Mouse (Mus musculus): ENCODE measurements around the gene Slamf8.

The Slamf8 gene

DNA sequence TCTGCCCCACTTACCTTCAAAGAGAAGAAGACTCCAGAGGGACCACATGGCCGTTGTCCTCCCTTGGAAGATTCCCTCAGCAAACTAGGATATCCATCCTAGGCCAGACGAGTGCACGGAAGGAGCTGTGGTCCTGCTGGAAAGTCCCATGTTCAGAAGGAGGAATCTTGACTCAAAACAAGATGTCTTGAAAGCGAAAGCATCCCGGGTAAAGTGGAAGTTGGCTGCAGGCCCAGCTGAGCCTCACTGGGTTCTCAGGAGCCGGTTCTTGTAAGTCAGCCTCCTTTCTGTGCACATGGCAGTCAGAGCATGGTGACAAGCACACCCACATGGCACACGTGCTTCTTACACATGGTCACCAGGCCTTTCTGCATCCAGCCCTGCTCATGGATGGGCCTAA, at the start of gene Slamf8:
Slamf8 (minus strand) TSS at position 184 of the 400 bp plus-strand sequence.
- no peak for DNase-seq (ENCODE audit: extremely low read depth, low read depth, low spot score)

- DNase-seq (ENCODE audit: extremely low read depth, low read depth, low spot score), result no peak
These were observed 48.4 kb upstream of the Slamf8 start for GRCm38 (mm10) chr1:172638781-172639180.

DNA sequence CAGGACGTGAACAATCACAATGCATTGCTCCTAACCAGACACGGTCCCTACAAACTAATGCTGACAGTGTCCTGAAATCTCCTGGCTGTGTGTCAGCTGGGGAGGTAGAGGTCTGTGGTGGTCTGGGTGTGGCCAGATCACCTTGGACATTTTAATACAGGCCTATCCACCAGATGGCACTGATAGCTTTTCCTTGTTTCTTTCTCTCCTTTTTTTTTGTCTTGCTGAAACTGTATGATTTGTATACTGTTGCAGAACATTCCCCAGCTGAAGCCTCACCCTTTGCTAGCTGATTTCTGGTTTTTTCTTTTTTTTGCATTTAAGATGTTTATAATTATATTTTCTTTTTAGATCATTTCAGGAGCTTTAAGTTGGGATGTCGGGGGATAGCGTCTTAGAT, 47.4 kb upstream of the Slamf8 start:
- no peak for DNase-seq (ENCODE audit: extremely low read depth, low read depth, low spot score)

DNA sequence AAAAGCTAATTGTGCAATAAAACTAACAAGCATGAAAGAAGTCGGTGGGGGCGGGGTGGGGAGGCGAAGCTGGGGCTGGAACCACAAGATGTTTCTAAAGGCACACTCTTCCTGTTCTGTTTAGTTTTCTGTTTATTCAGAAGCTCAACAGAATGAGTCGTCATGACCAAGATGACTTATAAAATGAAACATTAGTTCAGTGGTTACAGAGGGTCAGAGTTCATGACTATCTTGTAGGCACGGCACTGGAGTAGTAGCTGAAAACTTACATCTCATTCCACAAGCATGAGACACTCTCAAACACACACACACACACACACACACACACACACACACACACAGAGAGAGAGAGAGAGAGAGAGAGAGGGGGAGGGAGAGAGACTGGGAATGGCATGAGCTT, 45.9 kb upstream of the Slamf8 start:
- no peak for DNase-seq (ENCODE audit: extremely low read depth, low read depth, low spot score)

DNA sequence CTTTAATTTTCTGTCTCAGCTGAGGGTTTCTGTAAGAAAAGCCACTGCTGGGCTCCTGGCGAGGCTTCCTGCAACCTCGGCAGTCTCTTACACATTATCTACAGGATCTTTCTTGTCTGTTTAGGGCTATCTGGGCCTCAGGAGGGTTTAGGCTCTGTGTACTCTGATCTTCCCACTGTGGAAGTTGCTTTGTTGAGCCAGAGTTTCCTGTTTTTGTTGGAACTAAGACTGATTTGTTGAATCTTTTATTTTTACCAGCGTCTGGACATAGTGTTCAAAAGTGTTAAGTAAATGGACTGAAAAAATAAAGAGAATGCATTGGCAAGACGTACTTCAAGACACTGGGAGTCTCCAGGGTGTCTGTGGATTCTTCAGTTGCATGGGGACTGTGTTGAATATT, 44.9 kb upstream of the Slamf8 start:
- DNase-seq (ENCODE audit: extremely low read depth, low read depth, low spot score), result no peak

DNA sequence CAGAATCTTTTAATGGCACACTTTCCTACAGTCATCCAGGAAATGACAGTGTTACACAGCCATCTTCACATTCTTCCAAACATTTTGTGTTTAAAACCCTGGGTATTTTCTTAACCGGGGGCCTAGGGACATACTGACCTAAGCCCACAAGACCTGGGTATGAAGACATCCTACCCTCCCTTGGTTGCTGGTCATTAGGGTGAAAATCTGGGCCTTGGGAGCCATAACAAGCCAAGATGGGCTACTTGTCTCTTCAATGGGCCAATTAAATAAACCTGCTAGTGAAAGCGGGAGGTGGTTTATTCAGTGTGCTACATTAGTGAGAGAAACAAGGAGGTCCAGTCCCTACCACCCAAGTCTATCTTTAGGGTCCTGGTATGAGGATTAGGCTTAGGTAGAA, 43.8 kb upstream of the Slamf8 start:
- DNase-seq (ENCODE audit: extremely low read depth, low read depth, low spot score), result no peak

- DNase-seq (ENCODE audit: extremely low read depth, low read depth, low spot score), result peak; percentile 57
These were observed 42.3 kb upstream of the Slamf8 start, which contains the start of gene Dusp23 for GRCm38 (mm10) chr1:172632451-172633326. TSS of gene Dusp23 (minus strand) at chr1:172632962.

GRCm38 (mm10) chr1:172631721-172632120, 41.4 kb upstream of the Slamf8 start:
- DNase-seq (ENCODE audit: extremely low read depth, low read depth, low spot score), result no peak

GRCm38 (mm10) chr1:172629831-172630230, 39.5 kb upstream of the Slamf8 start:
- no peak for DNase-seq (ENCODE audit: extremely low read depth, low read depth, low spot score)

GRCm38 (mm10) chr1:172626306-172626705, 35.9 kb upstream of the Slamf8 start:
- DNase-seq (ENCODE audit: extremely low read depth, low read depth, low spot score), result no peak

DNA sequence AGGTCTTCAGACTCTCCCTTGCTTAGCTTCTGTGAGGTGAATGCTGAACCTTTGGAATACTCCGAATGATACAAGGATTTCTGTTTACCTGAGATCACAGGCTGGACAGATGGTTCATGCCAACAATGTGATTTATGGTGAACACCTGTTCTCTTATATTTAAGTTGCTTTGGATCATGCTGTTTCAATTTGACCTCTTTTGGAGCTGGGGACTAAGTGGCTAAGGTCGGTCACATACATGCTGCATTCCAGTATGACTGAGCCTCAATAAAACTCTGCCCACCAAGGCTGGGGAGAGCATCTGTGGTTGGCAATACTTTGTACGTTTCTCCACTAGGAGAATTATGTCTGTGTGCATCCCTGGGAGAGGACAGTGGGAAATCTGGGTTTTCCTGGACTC, 33.7 kb upstream of the Slamf8 start:
- DNase-seq (ENCODE audit: extremely low read depth, low read depth, low spot score), result no peak

DNA sequence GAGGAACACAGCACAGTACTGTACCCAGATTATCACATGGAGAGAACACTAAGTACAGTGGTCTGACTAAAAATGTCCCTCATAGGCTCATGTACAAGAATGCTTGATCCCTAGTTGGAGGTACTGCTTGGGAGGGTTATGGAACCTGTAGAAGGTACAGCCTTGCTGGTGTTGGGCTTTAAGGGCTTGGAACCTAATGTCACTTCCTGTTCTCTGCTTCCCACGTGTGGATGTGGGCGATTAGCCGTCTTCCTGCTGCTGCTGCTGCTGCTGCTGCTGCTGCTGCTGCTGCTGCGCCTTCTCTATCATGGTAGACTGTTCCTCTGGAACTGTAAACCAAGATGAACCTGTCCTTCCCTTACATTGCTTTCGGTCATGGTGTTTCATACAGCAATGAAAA, 33.2 kb upstream of the Slamf8 start:
- DNase-seq (ENCODE audit: extremely low read depth, low read depth, low spot score), result no peak

- no peak for DNase-seq (ENCODE audit: extremely low read depth, low read depth, low spot score)
These were observed 28.9 kb upstream of the Slamf8 start for GRCm38 (mm10) chr1:172619235-172619634.

DNA sequence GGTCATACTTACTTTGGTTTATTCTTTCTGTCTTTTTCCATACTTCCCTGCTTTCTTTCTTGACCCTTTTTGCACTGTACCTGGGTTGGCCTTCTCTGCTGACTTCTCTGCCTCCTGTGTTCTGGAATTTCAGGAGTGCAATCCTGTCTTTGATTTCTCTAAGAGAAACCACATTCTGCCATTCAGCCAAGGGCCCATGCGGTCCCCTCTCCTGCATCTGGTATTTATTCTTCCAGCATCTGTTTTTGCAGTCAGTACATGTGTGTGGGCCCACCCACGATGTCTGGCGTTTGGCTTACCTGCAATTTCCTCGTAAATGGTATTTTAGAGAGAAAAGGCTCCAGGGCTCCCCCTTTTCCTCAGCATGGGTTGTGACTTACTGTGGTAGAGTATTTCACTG, 27.8 kb upstream of the Slamf8 start:
- no peak for DNase-seq (ENCODE audit: extremely low read depth, low read depth, low spot score)

GRCm38 (mm10) chr1:172617365-172618076, 27.2 kb upstream of the Slamf8 start:
- DNase-seq (ENCODE audit: extremely low read depth, low read depth, low spot score), result no peak

- DNase-seq (ENCODE audit: extremely low read depth, low read depth, low spot score), result no peak
These were observed 26.4 kb upstream of the Slamf8 start for GRCm38 (mm10) chr1:172616537-172617300.

GRCm38 (mm10) chr1:172615412-172615811, 25.0 kb upstream of the Slamf8 start:
- DNase-seq (ENCODE audit: extremely low read depth, low read depth, low spot score), result no peak

- DNase-seq (ENCODE audit: extremely low read depth, low read depth, low spot score), result no peak
These were observed 24.3 kb upstream of the Slamf8 start for GRCm38 (mm10) chr1:172614654-172615053.

DNA sequence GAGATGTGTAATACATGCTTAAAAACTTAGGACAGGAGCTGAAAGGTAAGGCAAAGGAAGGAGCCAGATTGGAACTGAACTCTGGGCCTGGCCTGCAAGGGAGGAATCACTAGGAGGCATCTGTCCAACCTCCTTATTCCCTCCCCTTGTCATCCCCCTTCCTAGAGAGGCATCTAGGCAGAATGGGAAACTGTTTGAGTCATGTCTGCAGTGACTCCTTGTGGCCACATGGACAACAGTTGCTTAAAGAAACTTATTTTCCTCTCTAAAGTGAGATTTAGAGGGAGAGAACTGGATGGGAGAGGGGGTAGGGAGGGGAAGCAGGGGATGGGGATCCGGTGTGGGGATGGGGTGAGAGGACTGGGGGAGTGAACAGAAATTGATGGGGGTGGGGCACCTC, 22.4 kb upstream of the Slamf8 start:
- DNase-seq (ENCODE audit: extremely low read depth, low read depth, low spot score), result no peak

- no peak for DNase-seq (ENCODE audit: extremely low read depth, low read depth, low spot score)
These were observed 20.9 kb upstream of the Slamf8 start for GRCm38 (mm10) chr1:172611304-172611703.

DNA sequence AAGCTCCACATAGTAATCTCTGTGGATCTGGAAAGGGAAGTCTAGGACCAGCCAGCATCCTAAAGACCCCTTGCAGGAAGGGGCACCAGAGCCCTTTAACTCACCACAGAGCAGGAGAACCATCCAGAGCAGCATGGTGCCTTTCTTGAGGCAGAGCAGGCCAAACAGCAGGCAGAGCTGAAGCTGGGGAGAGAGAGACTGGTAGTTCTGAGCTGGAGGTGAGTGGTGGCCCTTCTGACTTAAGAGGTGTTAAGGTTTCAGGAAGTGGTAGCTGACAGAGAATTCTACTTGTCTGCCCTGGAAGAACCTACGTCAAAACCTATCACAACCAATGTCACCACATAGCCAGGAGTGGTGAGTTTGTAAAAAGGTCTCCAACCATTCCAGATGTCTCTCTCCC, 12.0 kb upstream of the Slamf8 start, which contains the start of gene Fcrl6:
Fcrl6 (minus strand) TSS at position 226 of the 400 bp plus-strand sequence.
- DNase-seq (ENCODE audit: extremely low read depth, low read depth, low spot score), result no peak

Data from fat pad, adult 2 months (tissue).